Mouse (Mus musculus) lung, embryonic 16.5 days (tissue): ENCODE measurements around the gene Th. TPM values are rescaled to one million over a fixed set of nuclear protein-coding genes. Genes with fewer than 3 reads are reported as not detected.

Experiments
- ATAC-seq: fragments of 200-750 bp; cut with Nextera tagmentation; 2 replicates; pipeline ENCODE4 v1.8.0; 2017; ENCODE audit warnings: low read depth, mild to moderate bottlenecking, moderate library complexity
- H3K27ac ChIP-seq: fragments of 300-500 bp; sonication (generic); 2 replicates; pipeline ENCODE4 v1.5.1; 2014; ENCODE audit warnings: mild to moderate bottlenecking, control low read depth, low read length
- H3K27me3 ChIP-seq: fragments of 300-500 bp; sonication (generic); 2 replicates; pipeline ENCODE4 v1.6.1; 2014; ENCODE audit warnings: low read depth, low read length, mixed read lengths; ENCODE audit not compliant: control insufficient read depth, insufficient read depth
- H3K36me3 ChIP-seq: fragments of 300-500 bp; sonication (generic); 2 replicates; pipeline ENCODE4 v1.6.1; 2014; ENCODE audit warnings: low read length; ENCODE audit not compliant: control insufficient read depth, insufficient read depth
- H3K4me1 ChIP-seq: fragments of 300-500 bp; sonication (generic); replicated peaks from 2 replicates; pipeline ENCODE4 v1.6.1; 2014; ENCODE audit warnings: low read length, mixed read lengths; ENCODE audit not compliant: control insufficient read depth, insufficient read depth
- H3K4me2 ChIP-seq: fragments of 300-500 bp; sonication (generic); 2 replicates; pipeline ENCODE4 v1.6.1; 2014; ENCODE audit warnings: low read depth, low read length, control low read depth
- H3K4me3 ChIP-seq: fragments of 300-500 bp; sonication (generic); 2 replicates; pipeline ENCODE4 v1.5.1; 2014; ENCODE audit warnings: mild to moderate bottlenecking, low read length, control low read depth
- H3K9ac ChIP-seq: fragments of 300-500 bp; sonication (generic); 2 replicates; pipeline ENCODE4 v1.6.1; 2014; ENCODE audit warnings: low read length, control low read depth
- H3K9me3 ChIP-seq: fragments of 300-500 bp; sonication (generic); 2 replicates; pipeline ENCODE4 v1.6.1; 2016; ENCODE audit warnings: low read length; ENCODE audit not compliant: control insufficient read depth
- WGBS: fragments of 180-500 bp; shearing (Covaris S2); extraction: QIAGEN DNeasy Blood & Tissue Kit; methylation state at CpG from one replicate; pipeline ENCODE4 v1.1.7; 2014; 5-methylcytosine and 5-hydroxymethylcytosine counted together
- polyA plus RNA-seq: library from polyadenylated mRNA; unstranded; fragments of >200 nt; fragmentation: Nextera tagmentation; extraction: Ambion mirVana; gene quantifications from 2 replicates; pipeline ENCODE4 v1.2.1, GENCODE M21; 2015

The Th gene
- 1.1 and 1.9 TPM in 2 replicates for polyA plus RNA-seq

- WGBS = 85% methylated on average over 3 of the region's 3 CpGs
- Histone ChIP-seq H3K9ac (no peak within 1 kb of the TSS), H3K4me3 (no peak within 1 kb of the TSS), H3K9me3 (no peaks in the 10 kb centered on the region), H3K4me1 (no peaks in the 10 kb centered on the region), H3K36me3 (no peaks in the 10 kb centered on the region), H3K27ac (0 out of 2 replicates have a peak within 1 kb of the TSS, but pooled peaks have one; percentile 3), H3K27me3 (no peaks in the 10 kb centered on the region), H3K4me2 (no peak within 1 kb of the TSS)
- ATAC-seq = no peak
Measured at GRCm38 (mm10) chr7:142931028-142931427, at the start of gene Th. Th (minus strand) TSS chr7:142931128.

DNA sequence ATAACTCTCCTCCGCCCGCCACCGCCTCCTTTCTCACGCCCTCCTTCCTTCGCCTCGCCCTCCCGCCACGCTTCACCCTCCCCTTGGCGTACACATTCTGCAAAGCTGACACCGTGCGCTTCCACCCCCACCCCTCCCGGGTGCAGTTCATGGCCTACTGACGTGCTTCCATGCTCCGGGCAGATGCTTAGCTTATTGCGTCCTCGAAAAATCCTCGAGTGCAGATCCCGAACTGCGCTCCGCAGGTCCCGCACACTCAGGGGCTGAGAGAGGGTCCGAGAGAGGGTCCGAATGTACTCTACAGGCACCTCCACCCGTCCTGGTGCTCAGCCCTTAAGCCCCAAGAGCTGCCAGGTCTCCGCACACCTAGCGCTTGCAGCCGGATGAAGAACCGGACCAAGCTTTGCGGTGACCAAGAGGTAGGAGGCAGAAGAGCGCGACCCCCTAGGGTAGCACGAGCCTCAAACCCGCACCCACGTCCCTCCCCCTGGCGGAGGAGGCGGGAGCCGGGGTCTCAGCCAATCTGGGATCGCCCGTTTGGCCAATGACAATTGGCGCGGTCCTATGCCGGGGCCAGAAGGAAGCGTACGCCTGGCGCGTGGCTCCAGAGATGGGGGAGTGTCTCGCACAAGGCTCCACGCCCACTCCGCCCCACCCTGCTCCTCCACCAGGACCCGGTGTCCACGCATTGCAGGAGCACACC, 38.0 kb upstream of the Th start, which contains the start of gene Ascl2:
Gene Ascl2 (minus strand): TSS at position 456 of the 703 bp plus-strand sequence.
- H3K4me2 ChIP-seq = peak within 1 kb of the TSS; percentile 94
- H3K9me3 ChIP-seq = no peaks in the 10 kb centered on the region
- peak within 1 kb of the TSS; percentile 9; the same call in 1 of the 2 replicates for H3K27ac ChIP-seq
- no peaks in the 10 kb centered on the region for H3K36me3 ChIP-seq
- peaks cover 21% of the 10 kb centered on the region for H3K4me1 ChIP-seq
- ATAC-seq = peak; percentile 46
- under 1% methylated on average over 51 of the region's 51 CpGs for WGBS
- peak within 1 kb of the TSS; percentile 52 for H3K4me3 ChIP-seq
- H3K9ac ChIP-seq = peak within 1 kb of the TSS; percentile 55
- H3K27me3 ChIP-seq = peaks cover 50% of the 10 kb centered on the region

DNA sequence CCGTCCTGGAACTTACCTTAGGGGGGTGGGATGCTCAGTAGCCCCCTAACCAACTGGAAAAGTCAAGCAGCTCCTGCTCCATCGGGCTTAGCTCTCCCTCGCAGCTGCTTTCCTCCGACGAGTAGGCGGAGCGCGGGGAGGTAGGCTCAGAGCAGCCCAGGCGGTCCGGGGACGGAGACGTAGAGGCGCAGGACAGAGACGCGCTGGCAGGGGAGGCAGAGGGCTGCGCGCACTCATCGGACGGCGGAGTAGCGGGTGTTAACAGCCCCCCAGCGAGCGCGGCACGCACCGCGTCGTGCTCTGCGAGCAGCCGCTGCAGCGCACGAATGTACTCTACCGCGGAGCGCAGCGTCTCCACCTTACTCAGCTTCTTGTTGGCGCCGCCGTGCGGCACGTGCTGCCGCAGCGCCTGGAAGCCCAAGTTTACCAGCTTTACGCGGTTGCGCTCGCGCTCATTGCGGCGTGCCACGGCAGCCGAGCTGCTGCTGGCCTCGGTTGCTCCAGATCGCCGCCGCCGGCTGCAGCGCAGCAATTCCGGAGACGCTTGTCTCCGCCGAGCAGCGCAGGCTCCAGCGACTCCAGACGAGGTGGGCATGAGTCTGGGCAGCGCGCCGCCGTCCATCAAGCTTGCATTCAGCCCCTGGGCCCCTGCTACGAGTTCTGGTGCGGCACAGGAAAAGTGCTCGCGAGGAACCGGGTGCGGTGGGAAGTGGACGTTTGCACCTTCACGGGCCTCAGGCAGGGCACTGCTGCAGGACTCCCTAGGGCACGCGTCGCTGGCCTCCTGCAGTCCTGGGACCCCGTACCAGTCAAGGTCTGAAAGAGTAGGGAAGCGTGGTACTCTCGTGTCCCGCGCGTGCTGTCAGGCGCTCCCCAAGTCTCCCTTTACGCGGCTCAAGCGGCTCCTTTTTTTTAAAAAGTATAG, 37.2 kb upstream of the Th start:
- peak overlapping the region; percentile 55 for H3K9ac ChIP-seq
- H3K27ac ChIP-seq = peak overlapping the region; percentile 69
- H3K27me3 ChIP-seq = peaks cover 50% of the 10 kb centered on the region
- peaks cover 21% of the 10 kb centered on the region for H3K4me1 ChIP-seq
- under 1% methylated on average over 90 of the region's 90 CpGs for WGBS
- no peaks in the 10 kb centered on the region for H3K9me3 ChIP-seq
- H3K4me2 ChIP-seq = peak overlapping the region; percentile 94
- peak; percentile 70 for ATAC-seq
- peak overlapping the region; percentile 52 for H3K4me3 ChIP-seq
- H3K36me3 ChIP-seq = no peaks in the 10 kb centered on the region

- peak overlapping the region; percentile 69 for H3K27ac ChIP-seq
- ATAC-seq = peak; percentile 80
- no peaks in the 10 kb centered on the region for H3K9me3 ChIP-seq
- H3K9ac ChIP-seq = peak overlapping the region; percentile 55
- H3K4me2 ChIP-seq = peak overlapping the region; percentile 94
- H3K4me3 ChIP-seq = peak overlapping the region; percentile 52
- peaks cover 21% of the 10 kb centered on the region for H3K4me1 ChIP-seq
- WGBS = 0% methylated on average over 36 of the region's 36 CpGs
- no peaks in the 10 kb centered on the region for H3K36me3 ChIP-seq
- peaks cover 50% of the 10 kb centered on the region for H3K27me3 ChIP-seq
Measured at GRCm38 (mm10) chr7:142967414-142967883, 36.5 kb upstream of the Th start.

- 73% methylated on average over 4 of the region's 4 CpGs for WGBS
- Histone ChIP-seq H3K27ac (no peak overlapping the region), H3K27me3 (no peaks in the 10 kb centered on the region), H3K4me3 (no peak overlapping the region), H3K36me3 (no peaks in the 10 kb centered on the region), H3K9me3 (no peaks in the 10 kb centered on the region), H3K4me2 (no peak overlapping the region), H3K9ac (no peak overlapping the region), H3K4me1 (no peaks in the 10 kb centered on the region)
- no peak for ATAC-seq
Measured at GRCm38 (mm10) chr7:142959752-142960151, 28.8 kb upstream of the Th start.

DNA sequence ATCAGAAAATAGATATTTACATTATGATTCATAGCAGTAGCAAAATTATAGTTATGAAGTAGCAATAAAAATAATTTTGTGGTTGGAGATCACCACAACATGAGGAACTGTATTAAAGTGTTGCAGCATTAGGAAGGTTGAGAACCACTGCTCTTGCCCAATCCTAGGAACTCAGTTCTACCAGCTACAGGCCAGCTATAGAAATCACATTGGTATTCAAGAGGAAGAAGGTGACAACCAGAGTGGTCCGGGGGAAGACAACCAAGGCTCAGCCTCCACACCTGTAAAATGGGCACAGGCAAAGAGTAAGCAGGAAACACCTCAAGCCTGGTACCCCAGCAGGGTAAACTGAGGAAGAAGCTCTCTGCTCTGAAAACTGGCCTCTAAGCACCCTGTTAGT, 27.9 kb upstream of the Th start:
- no peak overlapping the region for H3K4me3 ChIP-seq
- H3K9ac ChIP-seq = no peak overlapping the region
- no peaks in the 10 kb centered on the region for H3K27me3 ChIP-seq
- no peak overlapping the region for H3K4me2 ChIP-seq
- no peaks in the 10 kb centered on the region for H3K36me3 ChIP-seq
- H3K4me1 ChIP-seq = no peaks in the 10 kb centered on the region
- no peak overlapping the region for H3K27ac ChIP-seq
- no peaks in the 10 kb centered on the region for H3K9me3 ChIP-seq
- 83% methylated on average over 1 of the region's 1 CpGs for WGBS
- ATAC-seq = no peak

- H3K4me3 ChIP-seq = no peak overlapping the region
- H3K36me3 ChIP-seq = no peaks in the 10 kb centered on the region
- no peak overlapping the region for H3K4me2 ChIP-seq
- no peaks in the 10 kb centered on the region for H3K4me1 ChIP-seq
- H3K9ac ChIP-seq = no peak overlapping the region
- ATAC-seq = no peak
- 55% methylated on average over 2 of the region's 2 CpGs for WGBS
- no peaks in the 10 kb centered on the region for H3K9me3 ChIP-seq
- no peak overlapping the region for H3K27ac ChIP-seq
- H3K27me3 ChIP-seq = no peaks in the 10 kb centered on the region
Measured at GRCm38 (mm10) chr7:142956018-142956417, 25.1 kb upstream of the Th start.

DNA sequence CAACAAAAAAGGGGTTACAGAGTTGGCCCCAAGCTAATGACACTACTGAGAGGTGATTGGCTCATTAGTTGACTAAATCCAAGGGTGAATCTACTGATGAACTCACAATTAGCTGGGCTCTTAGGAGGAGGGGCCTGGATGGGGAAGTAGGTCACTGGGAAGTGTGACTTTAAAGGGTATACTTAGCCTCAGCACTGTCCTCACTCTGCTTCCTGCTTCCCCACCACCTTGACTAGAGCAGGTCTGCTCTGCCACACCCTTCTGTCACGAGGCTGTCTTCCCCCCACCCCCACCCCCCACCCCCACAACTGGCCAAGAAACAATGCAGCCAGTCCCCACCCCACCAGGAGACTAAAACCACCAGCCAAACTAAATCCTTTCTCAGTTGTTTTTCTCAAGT, 18.6 kb upstream of the Th start:
- ATAC-seq = no peak
- Histone ChIP-seq H3K27ac (no peak overlapping the region), H3K4me2 (no peak overlapping the region), H3K36me3 (no peaks in the 10 kb centered on the region), H3K9me3 (no peaks in the 10 kb centered on the region), H3K27me3 (no peaks in the 10 kb centered on the region; the same call in 1 of the 2 replicates), H3K4me3 (no peak overlapping the region), H3K4me1 (no peaks in the 10 kb centered on the region), H3K9ac (no peak overlapping the region)
- 7% methylated on average over 1 of the region's 1 CpGs for WGBS

GRCm38 (mm10) chr7:142937631-142938030, 6.7 kb upstream of the Th start:
- no peak overlapping the region for H3K9ac ChIP-seq
- H3K4me1 ChIP-seq = no peaks in the 10 kb centered on the region
- H3K4me3 ChIP-seq = no peak overlapping the region
- H3K4me2 ChIP-seq = no peak overlapping the region
- no peak for ATAC-seq
- H3K27ac ChIP-seq = no peak overlapping the region
- no peaks in the 10 kb centered on the region for H3K27me3 ChIP-seq
- H3K36me3 ChIP-seq = no peaks in the 10 kb centered on the region
- no peaks in the 10 kb centered on the region for H3K9me3 ChIP-seq
